Mouse (Mus musculus) hindbrain, embryonic 14.5 days (tissue): ENCODE data around the gene Egr4. TPM values are rescaled to one million over a fixed set of nuclear protein-coding genes. Genes with fewer than 3 reads are reported as not detected.

Source experiments
- ATAC-seq: fragments of 200-750 bp; cut with Nextera tagmentation; 2 replicates; pipeline ENCODE4 v1.8.0; 2017; ENCODE audit warnings: moderate number of reproducible peaks, mild to moderate bottlenecking, moderate TSS enrichment, moderate library complexity; ENCODE audit not compliant: low FRiP score
- DNase-seq: peaks from one replicate; pipeline ENCODE4 v3.0.0-alpha.2; 2015; ENCODE audit warnings: low spot score
- H3K27ac ChIP-seq: fragments of 300-500 bp; sonication (generic); 2 replicates; pipeline ENCODE4 v1.5.1; 2014; ENCODE audit warnings: mild to moderate bottlenecking, moderate library complexity
- H3K27me3 ChIP-seq: fragments of 300-500 bp; sonication (generic); 2 replicates; pipeline ENCODE4 v1.6.1; 2014; ENCODE audit warnings: mild to moderate bottlenecking, low read length, mixed read lengths; ENCODE audit not compliant: control insufficient read depth, insufficient read depth
- H3K36me3 ChIP-seq: fragments of 300-500 bp; sonication (generic); replicated peaks from 2 replicates; pipeline ENCODE4 v1.6.1; 2014; ENCODE audit not compliant: control insufficient read depth, insufficient read depth
- H3K4me1 ChIP-seq: fragments of 300-500 bp; sonication (generic); replicated peaks from 2 replicates; pipeline ENCODE4 v1.6.1; 2014; ENCODE audit warnings: antibody characterized with exemption, low read length, mixed read lengths; ENCODE audit not compliant: control insufficient read depth, insufficient read depth
- H3K4me2 ChIP-seq: fragments of 300-500 bp; sonication (generic); replicated peaks from 2 replicates; pipeline ENCODE4 v1.6.1; 2014; ENCODE audit warnings: mild to moderate bottlenecking, moderate library complexity
- H3K4me3 ChIP-seq: fragments of 300-500 bp; sonication (generic); replicated peaks from 2 replicates; pipeline ENCODE4 v1.5.1; 2014; ENCODE audit warnings: mild to moderate bottlenecking, low read length
- H3K9ac ChIP-seq: fragments of 300-500 bp; sonication (generic); 2 replicates; pipeline ENCODE4 v1.6.1; 2014
- H3K9me3 ChIP-seq: fragments of 300-500 bp; sonication (generic); 2 replicates; pipeline ENCODE4 v1.6.1; 2016; ENCODE audit warnings: low read length; ENCODE audit not compliant: control insufficient read depth
- WGBS: fragments of 180-500 bp; shearing (Covaris S2); extraction: QIAGEN DNeasy Blood & Tissue Kit; methylation state at CpG from one replicate; pipeline ENCODE4 v1.1.7; 2014; 5-methylcytosine and 5-hydroxymethylcytosine counted together
- polyA plus RNA-seq: library from polyadenylated mRNA; unstranded; fragments of >200 nt; fragmentation: Nextera tagmentation; extraction: Ambion mirVana; gene quantifications from 2 replicates; pipeline ENCODE4 v1.2.1, GENCODE M21; 2014

Egr4 gene
- polyA plus RNA-seq, 1 experiment from 2014 or later: 0.08 TPM

- Histone ChIP-seq H3K4me2 (peak overlapping the region; percentile 51), H3K9ac (peak overlapping the region; percentile 45), H3K27me3 (peaks cover 45% of the 10 kb centered on the region), H3K36me3 (peaks cover 9% of the 10 kb centered on the region; the same call in 1 of the 2 replicates), H3K9me3 (no peaks in the 10 kb centered on the region), H3K4me1 (peaks cover 11% of the 10 kb centered on the region), H3K4me3 (peak overlapping the region; percentile 32), H3K27ac (no peak overlapping the region)
- DNase-seq (no peak), ATAC-seq (0 out of 2 replicates have a peak, but pooled peaks have one; percentile 32)
- 3% methylated on average over 92 of the region's 92 CpGs for WGBS
These were observed 29.3 kb downstream of the Egr4 start for GRCm38 (mm10) chr6:85483843-85484721.

GRCm38 (mm10) chr6:85480685-85481084, 32.7 kb downstream of the Egr4 start:
- peaks cover 17% of the 10 kb centered on the region for H3K36me3 ChIP-seq
- H3K27me3 ChIP-seq: peaks cover 30% of the 10 kb centered on the region
- DNase-seq: no peak
- no peak overlapping the region for H3K4me3 ChIP-seq
- WGBS: 59% methylated on average over 16 of the region's 16 CpGs
- H3K9me3 ChIP-seq: no peaks in the 10 kb centered on the region
- no peak overlapping the region for H3K27ac ChIP-seq
- H3K9ac ChIP-seq: no peak overlapping the region
- H3K4me1 ChIP-seq: peaks cover 11% of the 10 kb centered on the region
- peak; percentile 35; the same call in 1 of the 2 replicates for ATAC-seq
- H3K4me2 ChIP-seq: no peak overlapping the region

GRCm38 (mm10) chr6:85479979-85480378, 33.4 kb downstream of the Egr4 start:
- no peak overlapping the region for H3K4me3 ChIP-seq
- H3K9ac ChIP-seq: no peak overlapping the region
- 83% methylated on average over 5 of the region's 5 CpGs for whole genome bisulfite sequencing
- no peak for ATAC-seq
- H3K27me3 ChIP-seq: peaks cover 23% of the 10 kb centered on the region
- no peak for DNase-seq
- H3K4me1 ChIP-seq: peaks cover 11% of the 10 kb centered on the region
- H3K9me3 ChIP-seq: no peaks in the 10 kb centered on the region
- peaks cover 24% of the 10 kb centered on the region for H3K36me3 ChIP-seq
- no peak overlapping the region for H3K4me2 ChIP-seq
- no peak overlapping the region for H3K27ac ChIP-seq

GRCm38 (mm10) chr6:85478416-85478815, 35.0 kb downstream of the Egr4 start:
- H3K27me3 ChIP-seq: peaks cover 7% of the 10 kb centered on the region; the same call in 1 of the 2 replicates
- H3K4me1 ChIP-seq: no peaks in the 10 kb centered on the region
- DNase-seq: no peak
- H3K4me2 ChIP-seq: no peak overlapping the region
- no peak overlapping the region for H3K4me3 ChIP-seq
- no peaks in the 10 kb centered on the region for H3K9me3 ChIP-seq
- no peak for ATAC-seq
- no peak overlapping the region for H3K27ac ChIP-seq
- WGBS: 42% methylated on average over 14 of the region's 14 CpGs
- H3K36me3 ChIP-seq: peaks cover 38% of the 10 kb centered on the region
- H3K9ac ChIP-seq: no peak overlapping the region

- Histone ChIP-seq H3K27ac (no peak overlapping the region), H3K36me3 (peaks cover 48% of the 10 kb centered on the region), H3K4me1 (no peaks in the 10 kb centered on the region), H3K4me2 (no peak overlapping the region), H3K27me3 (0 out of 2 replicates have a peak, but pooled peaks cover 3% of the 10 kb centered on the region), H3K9me3 (no peaks in the 10 kb centered on the region), H3K9ac (no peak overlapping the region), H3K4me3 (no peak overlapping the region)
- no peak for DNase-seq
- no peak for ATAC-seq
- WGBS: 45% methylated on average over 10 of the region's 10 CpGs
These were observed 35.9 kb downstream of the Egr4 start for GRCm38 (mm10) chr6:85477366-85477917.

GRCm38 (mm10) chr6:85475581-85475980, 37.8 kb downstream of the Egr4 start:
- ATAC-seq (no peak), DNase-seq (no peak)
- Histone ChIP-seq H3K4me2 (no peak overlapping the region), H3K27me3 (no peaks in the 10 kb centered on the region), H3K9me3 (no peaks in the 10 kb centered on the region), H3K27ac (no peak overlapping the region), H3K4me3 (no peak overlapping the region), H3K9ac (no peak overlapping the region), H3K36me3 (peaks cover 57% of the 10 kb centered on the region), H3K4me1 (no peaks in the 10 kb centered on the region)
- 85% methylated on average over 3 of the region's 3 CpGs for WGBS

- Histone ChIP-seq H3K9me3 (no peaks in the 10 kb centered on the region), H3K36me3 (peaks cover 70% of the 10 kb centered on the region), H3K9ac (no peak overlapping the region), H3K4me1 (no peaks in the 10 kb centered on the region), H3K27me3 (no peaks in the 10 kb centered on the region), H3K4me3 (no peak overlapping the region), H3K27ac (no peak overlapping the region), H3K4me2 (no peak overlapping the region)
- ATAC-seq (no peak), DNase-seq (no peak)
- WGBS: 62% methylated on average over 5 of the region's 5 CpGs
These were observed 40.8 kb downstream of the Egr4 start for GRCm38 (mm10) chr6:85472542-85472941.

GRCm38 (mm10) chr6:85471962-85472361, 41.4 kb downstream of the Egr4 start:
- ATAC-seq: no peak
- Histone ChIP-seq H3K4me2 (no peak overlapping the region), H3K9ac (no peak overlapping the region), H3K4me3 (no peak overlapping the region), H3K4me1 (no peaks in the 10 kb centered on the region), H3K9me3 (no peaks in the 10 kb centered on the region), H3K27ac (no peak overlapping the region), H3K27me3 (no peaks in the 10 kb centered on the region), H3K36me3 (peaks cover 76% of the 10 kb centered on the region)
- no peak for DNase-seq
- 63% methylated on average over 8 of the region's 8 CpGs for WGBS

GRCm38 (mm10) chr6:85469660-85470430, 43.5 kb downstream of the Egr4 start:
- H3K4me2 ChIP-seq: no peak overlapping the region
- DNase-seq (no peak), ATAC-seq (0 out of 2 replicates have a peak, but pooled peaks have one; percentile 25)
- peaks cover 80% of the 10 kb centered on the region for H3K36me3 ChIP-seq
- H3K4me1 ChIP-seq: no peaks in the 10 kb centered on the region
- H3K9ac ChIP-seq: no peak overlapping the region
- no peak overlapping the region for H3K27ac ChIP-seq
- no peak overlapping the region for H3K4me3 ChIP-seq
- H3K9me3 ChIP-seq: no peaks in the 10 kb centered on the region
- no peaks in the 10 kb centered on the region for H3K27me3 ChIP-seq
- 84% methylated on average over 5 of the region's 5 CpGs for WGBS
